19 mouse cellular contexts compared by ENCODE assay signal in the genomic region with DNA sequence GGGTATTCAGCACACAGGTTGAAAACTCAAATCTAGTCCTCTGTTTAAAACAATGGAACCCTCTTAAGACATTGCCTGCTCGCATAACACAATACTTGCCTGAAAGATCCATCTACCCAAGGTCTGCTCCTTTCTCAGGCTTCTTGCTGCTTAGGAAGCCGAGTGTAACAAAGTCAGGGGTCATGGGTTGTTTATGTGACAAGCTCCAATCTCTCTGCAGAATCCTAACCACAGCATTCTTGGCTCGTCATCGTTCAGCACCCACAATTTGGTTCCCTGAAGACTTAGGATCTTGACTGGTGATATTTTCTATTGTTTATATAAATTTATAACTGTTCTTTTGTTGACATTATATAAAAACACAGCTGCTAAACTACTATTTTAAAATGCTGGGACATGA. TPM values are rescaled to one million over a fixed set of nuclear protein-coding genes. Genes with fewer than 3 reads are reported as not detected.
DNase-seq lines count a peak whose midpoint lies in the region; TF ChIP-seq lines count a peak whose summit lies in the region.
"Had no signal": no experiment of that assay in that cellular context is flagged by ENCODE, and none has a peak within 500 bp of the region (broad histone marks: within the 10 kb centered on the region; RNA-seq: fewer than 3 reads in every experiment).

No protein-coding gene starts in this region.

- peaks cover 4% of the 10 kb centered on the region; the same call in 1 of the 2 replicates for H3K4me1 ChIP-seq in liver, adult 2 months (ENCODE audit: control insufficient read depth, insufficient read depth, low read length)
- H3K4me1 ChIP-seq: forebrain, embryonic 13.5 days; hindbrain, embryonic 15.5 days had no signal

- no peak for TF ChIP-seq CTCF in liver, adult 2 months (IDR thresholded peaks at IDR 0.05; ENCODE audit: low read depth, low read length)

- no peak overlapping the region for H3K9ac ChIP-seq in liver, adult 2 months (ENCODE audit: low read depth, low read length)
- H3K9ac ChIP-seq: embryonic facial prominence, embryonic 15.5 days; forebrain, embryonic 13.5 days; heart, embryonic 12.5 days; hindbrain, embryonic 15.5 days; liver, embryonic 14.5 days had no signal

- H3K27me3 ChIP-seq in liver, adult 2 months (ENCODE audit: control insufficient read depth, insufficient read depth, low read length) = no peaks in the 10 kb centered on the region
- H3K27me3 ChIP-seq: CH12.LX; embryonic facial prominence, embryonic 15.5 days; forebrain, embryonic 13.5 days; heart, embryonic 12.5 days; hindbrain, embryonic 15.5 days had no signal

- no peak overlapping the region for H3K4me3 ChIP-seq in liver, adult 2 months (ENCODE audit: insufficient read depth, low read depth, low read length)
- H3K4me3 ChIP-seq: embryonic facial prominence, embryonic 15.5 days; forebrain, embryonic 13.5 days; heart, embryonic 12.5 days; hindbrain, embryonic 15.5 days had no signal

- DNase-seq in liver, adult 2 months (ENCODE audit: extremely low read depth, low read depth, low spot score) = peak; percentile 37
- DNase-seq in liver (no peak), 3T3-L1 (ENCODE audit: low read depth, low spot score) (peak; percentile 92)
- DNase-seq in Muller cell, postnatal 12 days (ENCODE audit: inconsistent ontology term) = peak; percentile 63
- DNase-seq in lung, postnatal 10 days = peak; percentile 71
- DNase-seq in T-cell, adult 2 months (ENCODE audit: low spot score) = no peak
- no peak for DNase-seq in adrenal gland, adult (ENCODE audit: inconsistent age in 2 of 2, low spot score in 1 of 2)
- DNase-seq: cerebellum, adult 8-10 months; embryo, embryonic 11 days; layer of hippocampus, adult 9-11 months; spleen, adult 18-20 months; thymus, postnatal 4 days had no signal

- TF ChIP-seq POLR2A in liver, adult 2 months (IDR thresholded peaks at IDR 0.05; ENCODE audit: extremely low read depth, insufficient read depth, low read length) = no peak

- no peaks in the 10 kb centered on the region for H3K36me3 ChIP-seq in liver, adult 2 months (ENCODE audit: control insufficient read depth, insufficient read depth, low read length)
- H3K36me3 ChIP-seq: embryonic facial prominence, embryonic 15.5 days; heart, embryonic 12.5 days; hindbrain, embryonic 15.5 days had no signal

- H3K27ac ChIP-seq in liver, adult 2 months (replicated peaks; ENCODE audit: insufficient read depth, low read depth, low read length) = no peak overlapping the region
- H3K27ac ChIP-seq: embryonic facial prominence, embryonic 15.5 days; forebrain, embryonic 13.5 days; hindbrain, embryonic 15.5 days; liver, embryonic 14.5 days had no signal

- WGBS in liver, adult 2 months = 88% methylated on average over 4 of the region's 4 CpGs

- no peaks in the 10 kb centered on the region for H3K79me2 ChIP-seq in liver, adult 2 months (ENCODE audit: control insufficient read depth, insufficient read depth, low read length)

RNA-seq across cellular contexts. Expression of a gene that starts 32.0 kb away (rescaled TPM):
- 21.5 and 29.7 TPM in 2 replicates for total RNA-seq in liver, adult 2 months (2014; rRNA removed)
- 11.3 and 18.2 TPM in 2 replicates for polyA plus RNA-seq in liver, adult 2 months (2012; rRNA removed)
- total RNA-seq: left cerebral cortex, adult 8-10 months had no signal

Comparison
In these comparisons a context has a peak if more than half of its experiments do, and no peak if none do; other contexts are left out.
1. DNase-seq: peak in liver, adult 2 months (single experiment), 3T3-L1 (single experiment), Muller cell, postnatal 12 days (single experiment) and lung, postnatal 10 days (single experiment); none in liver (single experiment), T-cell, adult 2 months (single experiment) and adrenal gland, adult (0 of 2).